Mouse (Mus musculus): ENCODE data around the gene Rpain. TPM values are rescaled to one million over a fixed set of nuclear protein-coding genes. Genes with fewer than 3 reads are reported as not detected.

The Rpain gene
- total and polyA plus RNA-seq, 3 experiments = 54.1 to 80.6 (median 64.6) TPM

DNA sequence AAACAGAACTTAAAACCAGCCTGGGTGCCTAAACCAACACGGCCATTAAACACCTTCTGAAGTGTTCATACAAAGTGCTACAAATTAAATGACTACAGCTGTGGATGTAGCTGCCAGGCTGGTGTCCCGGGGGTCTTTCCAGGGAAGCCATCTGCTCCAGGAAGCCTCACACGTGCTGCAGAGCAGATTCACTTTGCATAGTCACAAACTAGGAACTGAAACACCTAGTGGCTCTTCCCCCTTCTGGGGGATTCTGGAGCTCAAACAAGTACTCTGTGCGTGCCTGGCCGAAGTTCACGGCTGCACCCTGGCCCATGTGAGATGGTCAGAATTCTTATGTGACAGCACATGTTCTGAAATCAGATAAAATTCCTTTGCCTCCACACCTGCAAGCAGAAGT, 10.2 kb downstream of the Rpain start:
- Histone ChIP-seq H3K27me3 (replicated peaks) (no peaks in the 10 kb centered on the region), H3K79me2 (replicated peaks; ENCODE audit: control insufficient read depth, extremely low read depth, insufficient read depth, poor library complexity, severe bottlenecking) (peaks cover 41% of the 10 kb centered on the region), H3K27ac (ENCODE audit: insufficient read depth, low read depth) (peak overlapping the region; percentile 42), H3K9me3 (replicated peaks; ENCODE audit: low read length) (no peaks in the 10 kb centered on the region), H3K4me1 (ENCODE audit: control insufficient read depth in 1 of 2, insufficient read depth in 2 of 2) (peaks cover 16 to 36% of the 10 kb centered on the region in 2 experiments), H3K4me3 (replicated peaks in 1 of 3; ENCODE audit: low read depth in 2 of 3, low read length in 2 of 3, poor library complexity in 1 of 3) (peak overlapping the region in 2 of 3 experiments; percentile 5 to 84), H3K36me3 (replicated peaks in 1 of 2; ENCODE audit: control insufficient read depth in 1 of 2, insufficient read depth in 1 of 2, low read length in 1 of 2) (peaks cover 62 to 77% of the 10 kb centered on the region in 2 experiments), H3K4me2 (ENCODE audit: insufficient read depth, low read depth, poor library complexity, severe bottlenecking) (peak overlapping the region; percentile 78), H3K9ac (ENCODE audit: insufficient read depth, low read depth) (peak overlapping the region; percentile 9; the same call in 1 of the 2 replicates)
- in situ Hi-C loops (cut with MboI; ENCODE audit: low pct_ligation_motif_present, low pct_unique_long_range_greater_than_20kb, low sequenced_read_pairs) (no loop called here), dilution Hi-C loops (cut with MboI; ENCODE audit: extremely low pct_ligation_motif_present, extremely low pct_unique_long_range_greater_than_20kb, low sequenced_read_pairs) (no loop called here)
- DNase-seq (ENCODE audit: extremely low read depth) = peak; percentile 66
- TF ChIP-seq MAFK (IDR thresholded peaks at IDR 0.05; ENCODE audit: insufficient replicate concordance, low read length) = no peak
- no peak for TF ChIP-seq SMC3 (IDR thresholded peaks at IDR 0.05; ENCODE audit: low read depth, low read length)
- TF ChIP-seq JUND (conservative IDR thresholded peaks at IDR 0.05; ENCODE audit: low read depth, low read length) = no peak
- no peak for TF ChIP-seq CTCF (conservative IDR thresholded peaks at IDR 0.05 in 1 of 2, IDR thresholded peaks at IDR 0.05 in 1 of 2; ENCODE audit: low read depth in 2 of 2, low read length in 2 of 2)
- TF ChIP-seq BHLHE40 (IDR thresholded peaks at IDR 0.05; ENCODE audit: low read depth, low read length) = peak; percentile 100
- no peak for TF ChIP-seq ZC3H11A (IDR thresholded peaks at IDR 0.05; ENCODE audit: low read depth, low read length)
- TF ChIP-seq ZMIZ1 (IDR thresholded peaks at IDR 0.05; ENCODE audit: low read depth, low read length) = no peak
- peak; percentile 81 for TF ChIP-seq ETS1 (conservative IDR thresholded peaks at IDR 0.05; ENCODE audit: low read depth, low read length)
- TF ChIP-seq JUN (IDR thresholded peaks at IDR 0.05; ENCODE audit: insufficient read depth, low read depth, low read length) = no peak
- TF ChIP-seq MXI1 (IDR thresholded peaks at IDR 0.05; ENCODE audit: low read depth, low read length) = no peak; the same call in none of the 2 replicates
- TF ChIP-seq ZNF384 (IDR thresholded peaks at IDR 0.05; ENCODE audit: low read depth, low read length) = no peak
- TF ChIP-seq MAZ (IDR thresholded peaks at IDR 0.05; ENCODE audit: low read depth, low read length) = no peak
- no peak for TF ChIP-seq E2F4 (IDR thresholded peaks at IDR 0.05; ENCODE audit: insufficient replicate concordance, low read depth, low read length)
- TF ChIP-seq CHD1 (IDR thresholded peaks at IDR 0.05; ENCODE audit: low read depth, low read length) = no peak
- no peak for TF ChIP-seq NELFE (IDR thresholded peaks at IDR 0.05; ENCODE audit: low read depth, low read length)
- no peak for TF ChIP-seq GABPA (IDR thresholded peaks at IDR 0.05; ENCODE audit: insufficient replicate concordance, low read depth, low read length)
- TF ChIP-seq SIN3A (IDR thresholded peaks at IDR 0.05; ENCODE audit: low read length) = peak; percentile 44; the same call in 1 of the 2 replicates
- TF ChIP-seq TCF12 (IDR thresholded peaks at IDR 0.05; ENCODE audit: low read depth, low read length) = peak; percentile 51
- TF ChIP-seq CHD2 (IDR thresholded peaks at IDR 0.05; ENCODE audit: low read length) = no peak
- peak; percentile 74 for TF ChIP-seq MAX (IDR thresholded peaks at IDR 0.05; ENCODE audit: low read length)
- no peak for TF ChIP-seq RAD21 (IDR thresholded peaks at IDR 0.05; ENCODE audit: low read depth, low read length)
- TF ChIP-seq EP300 (IDR thresholded peaks at IDR 0.05; ENCODE audit: low read length) = peak; percentile 68
- no peak for TF ChIP-seq PAX5 (IDR thresholded peaks at IDR 0.05; ENCODE audit: low read length)
- no peak for TF ChIP-seq UBTF (IDR thresholded peaks at IDR 0.05; ENCODE audit: low read depth, low read length)
- 0 out of 2 replicates have a peak, but pooled peaks have one; percentile 22 for TF ChIP-seq POLR2AphosphoS2 (IDR thresholded peaks at IDR 0.05; ENCODE audit: low read depth, low read length)
- TF ChIP-seq MEF2A (IDR thresholded peaks at IDR 0.05; ENCODE audit: borderline replicate concordance, low read depth, low read length) = no peak
- no peak for TF ChIP-seq HCFC1 (IDR thresholded peaks at IDR 0.05; ENCODE audit: low read depth, low read length)
- peak; percentile 91 for TF ChIP-seq IRF4 (IDR thresholded peaks at IDR 0.05; ENCODE audit: low read depth, low read length)
- no peak for TF ChIP-seq ZKSCAN1 (IDR thresholded peaks at IDR 0.05; ENCODE audit: borderline replicate concordance, low read depth, low read length)
- TF ChIP-seq USF1 (IDR thresholded peaks at IDR 0.05; ENCODE audit: low read depth, low read length) = no peak
- TF ChIP-seq RCOR1 (conservative IDR thresholded peaks at IDR 0.05; ENCODE audit: low read depth, low read length) = no peak
- peak; percentile 94 for TF ChIP-seq MYC (IDR thresholded peaks at IDR 0.05; ENCODE audit: low read depth, low read length)
- TF ChIP-seq USF2 (conservative IDR thresholded peaks at IDR 0.05; ENCODE audit: low read depth, low read length) = no peak
- peak; percentile 33; the same call in 1 of the 2 replicates for TF ChIP-seq POLR2A (IDR thresholded peaks at IDR 0.05; ENCODE audit: low read depth, low read length)
- TF ChIP-seq ELF1 (IDR thresholded peaks at IDR 0.05; ENCODE audit: low read depth, low read length) = peak; percentile 31; the same call in 1 of the 2 replicates
- no peak for TF ChIP-seq NRF1 (IDR thresholded peaks at IDR 0.05; ENCODE audit: low read depth, low read length)
- TF ChIP-seq TBP (conservative IDR thresholded peaks at IDR 0.05; ENCODE audit: low read depth, low read length) = no peak
- 0 out of 2 replicates have a peak, but pooled peaks have one; percentile 23 for TF ChIP-seq KAT2A (IDR thresholded peaks at IDR 0.05; ENCODE audit: insufficient replicate concordance, low read length)

Measured in CH12.LX (cell line).